Mouse (Mus musculus): ENCODE measurements around the gene Surf1. TPM values are rescaled to one million over a fixed set of nuclear protein-coding genes. Genes with fewer than 3 reads are reported as not detected.

Gene Surf1
- polyA plus RNA-seq, 1 experiment from 2014 or later, result 85.4 TPM

DNA sequence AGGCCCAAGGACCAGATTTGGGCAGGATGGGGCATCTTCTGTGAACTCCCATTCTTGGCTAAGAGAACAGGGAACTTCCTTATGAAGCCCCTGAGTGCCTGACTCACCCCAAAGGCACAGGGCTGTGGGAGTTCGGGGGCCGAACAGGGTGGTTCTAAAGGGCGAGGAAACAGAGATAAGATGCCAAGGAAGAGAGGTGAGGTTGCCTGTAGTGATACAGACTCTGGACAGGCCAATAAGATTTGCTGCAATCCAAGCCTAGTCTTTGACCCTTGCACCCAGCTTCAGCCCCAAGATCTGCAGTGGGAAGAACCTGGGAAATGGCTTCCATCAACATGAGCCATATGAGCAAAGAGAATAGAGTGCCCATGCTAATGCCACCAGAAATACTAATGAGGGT is 26.9 kb upstream of the Surf1 start:
- no peak overlapping the region for H3K9ac ChIP-seq
- 89% methylated on average over 3 of the region's 3 CpGs for WGBS
- no peak overlapping the region for H3K4me2 ChIP-seq
- no peaks in the 10 kb centered on the region for H3K36me3 ChIP-seq (replicated peaks)
- H3K4me3 ChIP-seq, result no peak overlapping the region
- ATAC-seq (replicated peaks), result no peak
- no peaks in the 10 kb centered on the region for H3K9me3 ChIP-seq
- H3K27me3 ChIP-seq (replicated peaks), result no peaks in the 10 kb centered on the region
- H3K27ac ChIP-seq, result no peak overlapping the region
- H3K4me1 ChIP-seq, result no peaks in the 10 kb centered on the region

DNA sequence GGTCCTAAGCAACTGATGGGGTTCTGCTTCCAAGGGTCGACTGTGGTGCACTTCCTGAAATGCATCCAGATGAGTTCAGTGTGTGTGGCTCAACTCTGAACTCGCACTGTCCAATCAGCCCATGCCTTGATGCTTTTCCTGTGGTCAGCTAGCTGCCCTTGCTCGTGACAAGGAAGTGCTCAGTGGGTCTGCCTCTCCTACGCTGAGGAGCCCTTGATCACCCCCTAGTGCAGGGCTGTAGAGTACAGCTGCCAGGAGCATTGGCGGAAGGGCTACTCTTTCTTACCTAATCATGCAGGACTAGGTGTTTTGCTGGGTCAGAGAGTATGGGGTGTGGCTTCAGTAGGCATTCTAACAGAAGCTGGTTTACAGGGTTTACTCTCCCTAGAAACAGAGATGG is 25.2 kb upstream of the Surf1 start:
- no peaks in the 10 kb centered on the region for H3K9me3 ChIP-seq
- H3K27ac ChIP-seq, result no peak overlapping the region
- WGBS, result 34% methylated on average over 5 of the region's 5 CpGs
- H3K36me3 ChIP-seq (replicated peaks), result no peaks in the 10 kb centered on the region
- H3K9ac ChIP-seq, result no peak overlapping the region
- H3K27me3 ChIP-seq (replicated peaks), result no peaks in the 10 kb centered on the region
- no peaks in the 10 kb centered on the region for H3K4me1 ChIP-seq
- no peak for ATAC-seq (replicated peaks)
- no peak overlapping the region for H3K4me2 ChIP-seq
- no peak overlapping the region for H3K4me3 ChIP-seq

DNA sequence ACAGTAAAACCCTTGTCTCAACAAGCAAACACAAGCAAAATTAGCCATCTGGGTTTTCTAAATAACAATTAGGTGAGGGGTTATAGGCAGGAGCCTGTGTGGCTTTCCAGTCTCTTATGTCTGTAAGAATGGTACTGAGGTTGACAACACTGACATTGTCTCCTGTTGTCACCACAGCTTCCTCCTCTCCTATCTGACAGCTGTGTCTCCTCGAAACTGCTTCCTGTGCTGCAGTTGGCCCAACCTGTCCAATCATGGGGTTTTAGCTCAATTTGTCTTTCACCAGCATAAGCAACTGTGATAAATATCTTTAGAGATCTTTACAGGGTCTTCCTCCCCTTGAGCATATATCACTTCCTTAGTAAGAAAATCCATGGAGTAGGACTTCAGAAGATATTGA is 20.1 kb upstream of the Surf1 start:
- Histone ChIP-seq H3K36me3 (replicated peaks) (no peaks in the 10 kb centered on the region), H3K4me3 (no peak overlapping the region), H3K9me3 (no peaks in the 10 kb centered on the region), H3K4me2 (no peak overlapping the region), H3K27ac (no peak overlapping the region), H3K4me1 (peaks cover 13% of the 10 kb centered on the region), H3K9ac (no peak overlapping the region), H3K27me3 (replicated peaks) (no peaks in the 10 kb centered on the region)
- WGBS, result 67% methylated on average over 1 of the region's 1 CpGs
- ATAC-seq (replicated peaks), result no peak

DNA sequence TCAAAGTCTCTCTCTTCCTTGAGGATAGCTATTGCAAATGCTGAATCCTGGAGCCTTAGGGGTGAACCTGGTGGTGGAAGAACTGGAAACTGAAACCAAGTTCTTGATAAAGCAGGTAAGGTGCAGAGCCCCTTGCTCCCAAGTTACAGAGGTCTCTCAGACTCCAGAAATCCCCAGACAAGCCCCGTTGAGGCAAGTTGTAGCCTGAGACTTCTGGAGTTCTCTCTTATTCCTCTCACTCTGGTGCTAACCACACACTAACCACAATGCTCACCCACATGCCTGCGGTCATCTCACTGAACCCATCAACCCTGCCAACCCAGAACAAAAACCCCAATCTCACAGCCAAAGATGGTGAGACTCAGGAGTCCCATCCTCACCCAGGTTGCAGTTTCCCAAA is 19.0 kb upstream of the Surf1 start:
- no peak overlapping the region for H3K27ac ChIP-seq
- no peak overlapping the region for H3K9ac ChIP-seq
- H3K9me3 ChIP-seq, result no peaks in the 10 kb centered on the region
- H3K4me1 ChIP-seq, result peaks cover 25% of the 10 kb centered on the region
- WGBS, result 97% methylated on average over 2 of the region's 2 CpGs
- H3K4me2 ChIP-seq, result no peak overlapping the region
- no peaks in the 10 kb centered on the region for H3K27me3 ChIP-seq (replicated peaks)
- no peak overlapping the region for H3K4me3 ChIP-seq
- no peak for ATAC-seq (replicated peaks)
- no peaks in the 10 kb centered on the region for H3K36me3 ChIP-seq (replicated peaks)

DNA sequence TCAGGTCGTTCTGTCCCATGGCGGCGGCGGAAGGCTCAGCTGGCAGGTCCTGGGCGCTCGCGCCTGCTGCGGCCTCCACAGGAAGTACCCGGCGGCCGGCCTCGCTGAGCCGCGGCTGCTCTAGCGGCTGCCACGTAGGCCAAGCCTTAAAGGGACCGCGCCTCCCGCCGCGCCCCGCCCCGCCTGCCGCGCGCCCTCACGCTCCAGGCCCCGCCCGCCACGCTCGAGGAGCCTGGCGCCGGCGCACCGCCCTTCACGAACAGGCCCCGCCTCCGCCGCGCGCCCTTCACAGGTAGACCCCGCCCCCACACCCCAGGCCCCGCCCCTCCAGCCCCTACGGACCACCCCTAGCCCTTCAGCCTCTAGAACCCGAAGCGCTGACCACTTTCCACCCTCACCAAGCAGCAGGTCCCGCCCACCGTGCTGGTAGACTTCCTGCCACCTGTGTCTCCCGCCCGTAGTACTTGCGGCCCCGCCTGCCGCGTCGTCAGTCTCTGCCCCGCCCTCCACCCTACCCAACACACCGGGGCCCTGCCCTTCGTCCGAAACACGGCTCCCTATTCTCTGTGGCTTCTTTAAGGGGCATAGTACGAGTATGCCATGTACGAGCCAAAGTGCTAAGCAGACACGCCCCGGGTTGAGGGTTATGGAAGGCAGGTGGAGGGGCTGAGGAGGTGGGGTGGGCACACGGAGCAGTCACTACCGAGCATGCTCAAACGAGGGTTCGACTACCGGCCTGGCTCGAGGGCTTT is 17.1 kb upstream of the Surf1 start, which contains the start of the genes Surf4 and Stkld1:
TSS of gene Surf4 (minus strand) at position 625 of the 752 bp plus-strand sequence.
TSS of gene Stkld1 (plus strand) at position 744 of the 752 bp plus-strand sequence.
- no peaks in the 10 kb centered on the region for H3K9me3 ChIP-seq
- H3K27ac ChIP-seq, result peak within 1 kb of the TSS; percentile 81
- peak within 1 kb of the TSS; percentile 98 for H3K4me3 ChIP-seq
- no peaks in the 10 kb centered on the region for H3K27me3 ChIP-seq (replicated peaks)
- H3K4me2 ChIP-seq, result peak within 1 kb of the TSS; percentile 96
- H3K4me1 ChIP-seq, result peaks cover 26% of the 10 kb centered on the region
- no peaks in the 10 kb centered on the region for H3K36me3 ChIP-seq (replicated peaks)
- ATAC-seq (replicated peaks), result peak; percentile 95
- peak within 1 kb of the TSS; percentile 97 for H3K9ac ChIP-seq
- 2% methylated on average over 57 of the region's 70 CpGs for WGBS

DNA sequence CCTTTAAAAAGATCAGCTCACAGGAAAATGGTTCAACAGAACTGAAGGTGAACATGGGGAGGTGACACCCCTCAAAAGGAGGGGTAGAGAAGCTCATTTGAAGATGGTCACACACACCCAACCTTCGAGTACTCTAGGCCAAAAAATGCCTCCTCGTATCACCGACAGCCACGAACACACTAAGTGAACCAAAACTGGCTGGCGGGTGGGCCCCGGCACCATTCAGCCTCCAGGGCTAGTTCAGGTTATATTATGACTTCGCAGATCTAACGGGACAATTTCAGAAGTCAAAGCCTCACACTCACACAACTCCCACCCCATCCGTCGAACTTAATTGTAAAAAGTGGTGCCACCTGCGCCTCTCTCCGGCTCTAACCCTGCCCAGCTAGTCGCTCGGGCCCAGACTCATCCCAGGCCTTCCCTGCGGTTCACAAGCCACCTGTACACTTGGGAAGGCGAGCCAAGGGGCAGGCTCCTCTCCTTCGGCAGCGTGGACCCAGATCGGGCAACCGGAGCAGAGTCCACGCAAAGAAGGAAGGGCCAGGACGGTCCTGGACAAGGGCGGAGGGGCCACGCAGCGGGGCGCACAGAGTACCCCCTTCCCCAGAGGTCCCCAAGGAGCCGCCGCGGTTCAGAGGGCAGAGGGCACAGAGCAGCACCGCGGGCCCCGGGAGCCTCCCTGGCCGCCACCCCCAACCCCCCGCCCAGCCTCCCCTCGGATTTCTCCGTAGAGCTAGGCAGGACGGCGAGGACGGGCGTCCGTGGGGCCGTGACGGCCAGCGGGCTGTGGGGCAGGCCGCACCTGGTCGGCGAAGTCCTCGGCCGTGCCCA is 16.4 kb upstream of the Surf1 start:
- H3K27me3 ChIP-seq (replicated peaks), result no peaks in the 10 kb centered on the region
- peak; percentile 51; the same call in 1 of the 2 replicates for ATAC-seq (replicated peaks)
- peak overlapping the region; percentile 81 for H3K27ac ChIP-seq
- H3K9me3 ChIP-seq, result no peaks in the 10 kb centered on the region
- peak overlapping the region; percentile 97 for H3K9ac ChIP-seq
- no peaks in the 10 kb centered on the region for H3K36me3 ChIP-seq (replicated peaks)
- peaks cover 26% of the 10 kb centered on the region for H3K4me1 ChIP-seq
- 3% methylated on average over 39 of the region's 49 CpGs for WGBS
- H3K4me2 ChIP-seq, result peak overlapping the region; percentile 96
- peak overlapping the region; percentile 98 for H3K4me3 ChIP-seq

DNA sequence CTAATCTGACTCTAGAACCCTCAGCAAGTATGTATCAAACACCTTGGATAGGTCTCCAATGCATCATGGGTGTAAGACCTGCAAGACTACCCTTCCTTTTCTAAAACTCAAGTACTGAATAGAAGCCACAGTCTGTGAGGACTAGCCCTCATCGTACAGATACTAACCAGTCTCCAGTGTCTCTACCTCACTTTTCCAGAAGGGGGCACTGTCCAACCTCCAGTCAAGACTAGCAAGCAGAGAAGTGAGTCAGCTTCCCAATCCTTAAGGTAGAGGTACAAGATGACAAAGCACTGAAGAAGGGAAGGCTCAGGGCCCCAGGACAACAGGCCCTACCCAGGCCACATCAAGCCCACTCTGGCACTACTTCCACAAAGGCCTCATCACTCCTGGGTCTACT is 14.1 kb upstream of the Surf1 start:
- Histone ChIP-seq H3K27ac (no peak overlapping the region), H3K9ac (no peak overlapping the region), H3K27me3 (replicated peaks) (no peaks in the 10 kb centered on the region), H3K4me2 (no peak overlapping the region), H3K9me3 (no peaks in the 10 kb centered on the region), H3K4me3 (no peak overlapping the region), H3K36me3 (replicated peaks) (peaks cover 8% of the 10 kb centered on the region), H3K4me1 (peaks cover 26% of the 10 kb centered on the region)
- no peak for ATAC-seq (replicated peaks)
- 39% methylated on average over 1 of the region's 1 CpGs for WGBS

DNA sequence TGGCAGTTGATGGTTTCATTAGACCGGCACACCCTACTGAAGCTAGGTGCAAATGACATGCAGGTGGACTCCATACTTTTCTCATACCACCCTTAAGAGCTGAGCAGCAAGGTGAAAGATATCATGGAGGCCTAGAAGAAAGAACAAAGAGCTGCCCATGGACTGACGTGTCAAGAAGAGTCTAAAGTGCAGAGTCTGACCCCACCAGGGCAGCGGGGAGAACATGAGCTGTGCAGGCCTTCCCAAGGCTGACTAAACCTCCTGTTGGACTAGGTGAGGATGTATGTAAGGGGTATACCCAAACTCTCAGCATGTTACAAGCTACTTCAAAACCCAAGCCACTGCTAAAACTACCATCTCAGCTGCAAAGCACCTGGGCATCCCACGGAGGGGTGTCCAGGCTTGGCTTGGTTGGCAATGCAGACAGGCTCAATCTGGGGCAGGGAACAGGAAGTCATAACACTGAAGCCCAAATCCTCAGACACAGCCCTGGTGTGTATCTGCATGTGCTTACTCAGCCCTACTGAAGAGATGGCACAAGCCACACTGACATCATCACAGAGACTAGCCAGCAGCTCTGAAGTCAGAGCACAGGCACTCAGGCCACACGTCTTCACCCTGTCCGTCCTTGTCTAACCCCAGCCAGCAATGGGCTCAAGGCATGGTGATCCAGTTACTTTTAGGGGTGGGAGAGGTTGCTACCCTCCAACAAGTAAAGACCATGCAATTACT is 11.6 kb upstream of the Surf1 start:
- 92% methylated on average over 6 of the region's 6 CpGs for WGBS
- peaks cover 33% of the 10 kb centered on the region for H3K36me3 ChIP-seq (replicated peaks)

DNA sequence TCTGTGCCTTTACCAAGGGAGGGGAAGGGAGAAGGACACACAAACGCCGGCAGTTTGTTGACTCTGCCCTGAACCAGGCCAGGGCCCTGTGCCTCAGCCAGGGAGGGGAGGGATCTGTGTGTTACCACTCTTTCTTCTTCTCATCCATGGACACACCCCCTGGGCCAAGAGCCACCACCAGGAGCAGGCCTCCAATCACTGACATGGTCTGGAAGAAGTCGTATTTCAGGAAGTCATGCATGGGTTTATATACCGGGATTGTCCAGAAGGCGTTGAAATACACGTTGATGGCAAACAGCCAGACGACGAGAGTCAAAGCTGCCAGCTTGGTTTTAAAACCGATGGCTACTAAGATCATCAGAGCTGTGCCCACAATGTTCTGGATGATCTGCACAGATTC is 5.5 kb upstream of the Surf1 start:
- Histone ChIP-seq H3K27me3 (replicated peaks) (no peaks in the 10 kb centered on the region), H3K4me3 (no peak overlapping the region), H3K4me2 (no peak overlapping the region), H3K27ac (no peak overlapping the region), H3K4me1 (peaks cover 18% of the 10 kb centered on the region), H3K36me3 (replicated peaks) (peaks cover 75% of the 10 kb centered on the region), H3K9ac (no peak overlapping the region), H3K9me3 (no peaks in the 10 kb centered on the region)
- no peak for ATAC-seq (replicated peaks)
- 85% methylated on average over 9 of the region's 9 CpGs for WGBS

More for the DNA sequence above, 11.6 kb upstream of the Surf1 start:
- no peaks in the 10 kb centered on the region for H3K27me3 ChIP-seq (replicated peaks)
- H3K4me3 ChIP-seq, result no peak overlapping the region
- no peak overlapping the region for H3K9ac ChIP-seq
- H3K9me3 ChIP-seq, result no peaks in the 10 kb centered on the region
- peaks cover 26% of the 10 kb centered on the region for H3K4me1 ChIP-seq
- H3K4me2 ChIP-seq, result no peak overlapping the region
- ATAC-seq (replicated peaks), result no peak
- H3K27ac ChIP-seq, result no peak overlapping the region

DNA sequence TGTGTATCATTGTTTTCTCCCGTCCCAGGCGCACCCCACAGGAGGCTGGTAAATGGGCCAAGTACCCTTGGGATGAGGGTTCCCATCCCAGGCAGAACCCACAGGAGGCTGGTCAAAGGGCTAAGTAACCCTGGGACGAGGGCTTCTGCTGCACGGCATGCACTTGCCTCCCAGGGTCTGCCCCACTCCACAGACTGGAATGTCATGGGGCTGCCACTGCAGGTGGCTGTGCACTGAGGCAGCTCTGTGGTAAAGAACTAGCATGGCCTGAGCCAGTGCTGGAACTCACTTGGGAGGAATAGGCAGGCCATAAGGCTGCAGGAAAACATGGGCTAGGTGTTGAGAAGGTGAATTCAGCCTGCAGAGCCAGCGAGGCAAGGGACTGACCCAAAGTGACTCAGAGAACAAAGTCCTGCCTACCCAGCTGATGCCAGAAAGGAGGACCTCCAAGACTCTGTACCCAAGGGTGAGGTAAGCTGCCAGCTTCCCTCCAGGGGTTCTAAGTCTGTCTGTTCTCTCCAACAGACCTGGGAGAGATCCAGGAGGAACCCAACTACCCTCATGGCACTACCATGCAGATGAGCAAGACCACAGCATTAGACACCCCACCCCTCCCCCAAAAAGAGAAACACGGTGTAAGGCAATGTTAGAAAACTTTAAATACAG is 4.0 kb upstream of the Surf1 start:
- Histone ChIP-seq H3K4me1 (peaks cover 25% of the 10 kb centered on the region), H3K4me3 (no peak overlapping the region), H3K9ac (no peak overlapping the region), H3K27me3 (replicated peaks) (no peaks in the 10 kb centered on the region), H3K27ac (no peak overlapping the region), H3K9me3 (no peaks in the 10 kb centered on the region), H3K4me2 (no peak overlapping the region), H3K36me3 (replicated peaks) (peaks cover 67% of the 10 kb centered on the region)
- WGBS, result 89% methylated on average over 6 of the region's 6 CpGs
- no peak for ATAC-seq (replicated peaks)

DNA sequence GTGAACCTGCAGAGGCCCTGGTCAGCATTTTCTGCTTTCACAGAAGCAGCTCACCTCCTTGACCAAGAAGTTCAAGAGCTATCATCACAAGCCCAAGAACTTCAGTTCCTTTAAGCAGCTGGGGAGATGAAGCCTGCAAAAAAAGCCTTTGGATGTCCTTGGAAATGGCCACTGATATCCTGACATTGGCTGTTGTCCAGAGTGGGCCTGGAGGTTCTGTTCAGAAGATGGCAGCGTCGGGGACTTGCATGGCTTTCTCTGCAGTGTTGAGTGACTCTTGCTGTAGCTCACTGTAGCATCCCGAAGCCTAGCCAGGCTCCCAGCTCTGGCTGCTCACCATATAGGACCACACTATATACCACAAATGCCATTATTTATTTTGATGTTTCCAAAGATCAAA is 3.4 kb upstream of the Surf1 start:
- 95% methylated on average over 3 of the region's 3 CpGs for WGBS

More for the DNA sequence above, 3.4 kb upstream of the Surf1 start:
- ATAC-seq (replicated peaks), result no peak
- H3K9me3 ChIP-seq, result no peaks in the 10 kb centered on the region
- H3K4me2 ChIP-seq, result no peak overlapping the region
- peaks cover 60% of the 10 kb centered on the region for H3K36me3 ChIP-seq (replicated peaks)
- no peak overlapping the region for H3K27ac ChIP-seq
- peaks cover 32% of the 10 kb centered on the region for H3K4me1 ChIP-seq
- no peaks in the 10 kb centered on the region for H3K27me3 ChIP-seq (replicated peaks)
- H3K4me3 ChIP-seq, result no peak overlapping the region
- no peak overlapping the region for H3K9ac ChIP-seq
